Mouse (Mus musculus) heart, adult 2 months (tissue): ENCODE results near the gene Gipc2. TPM values are rescaled to one million over a fixed set of nuclear protein-coding genes. Genes with fewer than 3 reads are reported as not detected.
"Not testable (repeated sequence)": the region's sequence is repeated elsewhere in the genome, so short reads cannot be mapped to it uniquely, and the experiment has no call there.

Source experiments
- DNase-seq, 2 experiments: peaks; one replicate each; pipeline ENCODE4 v3.0.0; 2021
- H3K27ac ChIP-seq: fragments of 200-600 bp; 2 replicates; pipeline ENCODE4 v1.8.1; 2022
- H3K27me3 ChIP-seq: fragments of 200-500 bp; 2 replicates; pipeline ENCODE4 v1.6.1; 2012; ENCODE audit warnings: mild to moderate bottlenecking, low read length, inconsistent platforms, mixed read lengths; ENCODE audit not compliant: control insufficient read depth, insufficient read depth
- H3K36me3 ChIP-seq: fragments of 200-500 bp; 2 replicates; pipeline ENCODE4 v1.6.1; 2012; ENCODE audit warnings: low read length, inconsistent platforms; ENCODE audit not compliant: control insufficient read depth, insufficient read depth
- H3K4me1 ChIP-seq: fragments of 200-500 bp; 2 replicates; pipeline ENCODE4 v1.6.1; 2011; ENCODE audit warnings: low read length; ENCODE audit not compliant: control insufficient read depth, insufficient read depth
- H3K4me3 ChIP-seq: fragments of 200-600 bp; 2 replicates; pipeline ENCODE4 v1.8.1; 2022
- H3K79me2 ChIP-seq: fragments of 200-500 bp; replicated peaks from 2 replicates; pipeline ENCODE4 v1.6.1; 2012; ENCODE audit warnings: mild to moderate bottlenecking, inconsistent platforms, low read length, moderate library complexity, mixed read lengths; ENCODE audit not compliant: control insufficient read depth, insufficient read depth
- H3K9ac ChIP-seq: fragments of 200-500 bp; 2 replicates; pipeline ENCODE4 v1.6.1; 2012; ENCODE audit warnings: low read depth, mild to moderate bottlenecking, control low read depth, inconsistent platforms, low read length, mixed read lengths
- CTCF ChIP-seq: fragments of 200-600 bp; IDR thresholded peaks from 2 replicates; pipeline ENCODE4 v1.8.1; 2022; ENCODE audit warnings: antibody characterized with exemption, mild to moderate bottlenecking, moderate library complexity
- EP300 ChIP-seq: fragments of 200-500 bp; IDR thresholded peaks from 2 replicates; pipeline ENCODE4 v1.6.1; 2011; ENCODE audit warnings: low read depth, low read length, control low read depth; ENCODE audit not compliant: insufficient read depth
- POLR2A ChIP-seq: fragments of 200-500 bp; IDR thresholded peaks from 2 replicates; pipeline ENCODE4 v1.6.1; 2011; ENCODE audit warnings: mild to moderate bottlenecking, low read depth, low read length, control low read depth; ENCODE audit not compliant: insufficient read depth
- WGBS: fragments of 180-500 bp; shearing (Covaris S2); methylation state at CpG from one replicate; pipeline ENCODE4 v1.1.7; 2018; 5-methylcytosine and 5-hydroxymethylcytosine counted together
- intact Hi-C: fragments of 180-260 bp; cut with DNase I; formaldehyde crosslinking; loops from one replicate; pipeline ENCODE4 v1.15.1; 2025
- polyA plus RNA-seq: library from polyadenylated mRNA; depleted of rRNA; stranded (reverse); fragments of >200 nt; gene quantifications from 2 replicates; pipeline ENCODE4 v1.2.3, GENCODE M21; 2012
- total RNA-seq, 2 experiments: library from RNA; stranded (reverse); gene quantifications; 2 replicates each; pipeline ENCODE4 v1.2.3; 2021

Gipc2 gene
- total and polyA plus RNA-seq, 3 experiments = 3.5 to 6.1 (median 5.2) TPM

DNA sequence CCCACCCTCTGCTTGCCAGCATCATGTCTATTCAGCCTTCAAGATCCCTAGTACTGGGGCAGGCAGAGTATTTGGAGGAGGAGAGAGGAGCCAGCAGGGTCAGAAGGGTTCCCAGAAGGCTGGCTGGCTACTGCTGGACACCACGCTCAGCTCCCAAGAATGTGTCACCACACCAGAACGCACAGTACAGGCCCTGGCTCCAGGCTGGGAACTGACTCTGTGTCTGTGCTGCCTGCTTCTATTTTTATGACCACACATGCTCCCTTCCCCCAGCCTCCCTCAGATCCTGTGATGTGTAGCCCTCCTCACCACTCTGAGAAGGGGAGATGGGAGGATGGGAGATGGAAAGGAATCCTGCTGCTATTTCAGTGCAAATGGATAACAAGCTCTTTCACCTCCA, 20.8 kb downstream of the Gipc2 start:
- H3K79me2 ChIP-seq = no peaks in the 10 kb centered on the region
- peak overlapping the region; percentile 95 for H3K27ac ChIP-seq
- H3K27me3 ChIP-seq = no peaks in the 10 kb centered on the region
- intact Hi-C loops = loop anchor here (2.0 kb wide), 1 partner anchor 48 kb away; no protein-coding TSS in a partner anchor
- H3K9ac ChIP-seq = peak overlapping the region; percentile 53
- no peak overlapping the region for H3K4me3 ChIP-seq
- peaks cover 22% of the 10 kb centered on the region for H3K4me1 ChIP-seq
- peaks cover 12% of the 10 kb centered on the region for H3K36me3 ChIP-seq
- TF ChIP-seq POLR2A (peak; percentile 65), CTCF (no peak), EP300 (peak; percentile 100)
- DNase-seq = peak; percentile 57 to 85
- WGBS = 31% methylated on average over 2 of the region's 2 CpGs

DNA sequence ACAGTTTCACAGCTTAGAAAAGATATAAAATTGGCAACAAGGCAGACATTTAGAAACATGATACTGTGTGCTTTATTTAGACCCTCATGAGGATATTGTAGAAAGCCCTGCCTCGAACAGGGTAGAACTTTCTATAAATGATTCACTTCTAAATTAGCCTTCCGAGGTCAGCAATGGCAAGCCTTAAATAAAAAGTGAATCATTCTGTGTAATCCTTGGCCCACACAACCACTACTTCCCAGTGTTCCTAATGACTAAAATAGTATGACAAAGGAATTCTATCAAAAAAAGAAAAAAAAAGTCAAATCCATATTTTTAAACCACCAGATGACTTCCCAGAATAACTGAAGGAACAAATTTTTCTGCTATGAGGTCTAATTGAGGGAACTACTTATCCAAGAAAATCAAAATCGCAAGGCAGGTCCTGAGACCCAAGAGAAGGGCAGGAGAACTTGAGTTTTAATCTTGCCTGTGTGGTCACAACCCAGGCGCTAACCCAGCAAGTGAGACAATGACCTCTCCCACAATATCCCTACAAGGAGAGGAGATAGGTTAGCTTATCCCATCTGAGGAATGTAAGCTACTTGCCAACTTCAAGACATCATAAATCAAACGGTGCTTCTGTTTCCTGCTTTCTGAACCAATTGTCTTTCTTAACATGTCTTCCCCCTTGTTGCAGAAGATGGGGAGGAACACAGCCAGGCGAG, 22.9 kb downstream of the Gipc2 start:
- peaks cover 15% of the 10 kb centered on the region for H3K4me1 ChIP-seq
- intact Hi-C loops = no loop called here
- no peaks in the 10 kb centered on the region for H3K27me3 ChIP-seq
- H3K9ac ChIP-seq = no peak overlapping the region
- 16% methylated on average over 6 of the region's 6 CpGs for WGBS
- peak in 1 of 2 experiments; percentile 16 for DNase-seq
- H3K27ac ChIP-seq = peak overlapping the region; percentile 95
- H3K4me3 ChIP-seq = no peak overlapping the region
- peaks cover 5% of the 10 kb centered on the region for H3K36me3 ChIP-seq
- H3K79me2 ChIP-seq = no peaks in the 10 kb centered on the region
- TF ChIP-seq POLR2A = no peak
- no peak for TF ChIP-seq EP300
- TF ChIP-seq CTCF = no peak

DNA sequence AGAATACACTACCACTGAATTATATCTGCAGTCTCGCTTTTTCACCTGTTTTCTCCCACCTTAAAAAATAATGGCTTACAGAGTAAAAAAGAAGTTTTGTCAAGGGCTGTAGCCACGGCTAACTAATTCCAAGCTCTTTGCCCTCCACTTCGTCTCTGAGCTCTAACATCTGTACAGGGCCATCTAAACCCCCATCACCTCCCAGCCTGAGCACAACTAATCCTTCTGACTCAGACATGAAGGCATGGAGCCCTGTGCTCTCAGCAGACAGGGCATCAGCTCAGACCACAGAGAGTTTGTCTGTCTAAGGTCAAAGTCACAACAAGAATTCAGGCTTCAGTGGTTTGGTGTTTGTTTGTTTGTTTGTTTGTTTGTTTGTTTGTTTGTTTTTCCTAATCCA, 23.9 kb downstream of the Gipc2 start:
- Histone ChIP-seq H3K4me1 (peaks cover 13% of the 10 kb centered on the region), H3K27me3 (no peaks in the 10 kb centered on the region), H3K4me3 (no peak overlapping the region), H3K27ac (peak overlapping the region; percentile 95), H3K79me2 (no peaks in the 10 kb centered on the region), H3K9ac (no peak overlapping the region), H3K36me3 (peaks cover 3% of the 10 kb centered on the region)
- no peak for TF ChIP-seq CTCF
- no peak for TF ChIP-seq EP300
- no peak for TF ChIP-seq POLR2A
- DNase-seq = peak in 1 of 2 experiments; percentile 17
- 79% methylated on average over 3 of the region's 3 CpGs for WGBS
- intact Hi-C loops = no loop called here

DNA sequence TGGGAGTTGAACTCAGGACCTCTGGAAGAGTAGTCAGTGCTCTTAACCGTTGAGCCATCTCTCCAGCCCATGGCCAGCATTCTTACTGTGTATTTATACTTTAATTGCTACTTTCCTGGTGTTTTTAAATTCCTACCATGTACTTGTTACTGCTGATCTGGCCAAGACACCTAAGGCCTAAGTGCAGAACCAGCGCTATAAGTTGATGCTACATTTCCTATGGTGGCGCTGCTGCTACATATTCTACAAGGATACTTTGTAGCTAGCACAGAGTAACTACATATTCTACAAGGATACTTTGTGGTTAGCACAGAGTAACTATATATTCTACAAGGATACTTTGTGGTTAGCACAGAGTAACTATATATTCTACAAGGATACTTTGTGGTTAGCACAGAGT, 26.7 kb downstream of the Gipc2 start:
- not testable (repeated sequence) for H3K79me2 ChIP-seq
- WGBS = 94% methylated on average over 3 of the region's 3 CpGs

DNA sequence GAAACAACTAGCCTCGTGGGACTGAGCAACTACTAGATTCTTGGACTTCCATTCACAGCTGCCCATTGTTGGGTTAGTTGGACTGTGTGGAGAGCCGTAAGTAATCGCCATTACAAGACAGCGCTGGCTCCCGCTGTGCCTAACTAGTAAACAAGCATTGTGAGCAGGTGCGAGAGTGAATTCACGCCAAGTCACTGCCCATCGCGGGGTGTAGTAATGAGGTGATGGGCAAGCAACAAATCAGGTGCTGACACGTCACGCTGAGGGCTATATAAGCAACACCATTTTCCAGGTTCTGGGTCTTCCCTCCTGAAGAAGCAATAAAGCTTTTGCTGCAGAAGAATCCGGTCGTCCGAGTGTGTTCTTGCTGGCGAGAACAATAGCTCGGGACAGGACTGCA, 29.9 kb downstream of the Gipc2 start:
- H3K9ac ChIP-seq, H3K79me2 ChIP-seq, intact Hi-C loops, H3K27me3 ChIP-seq, H3K4me3 ChIP-seq, H3K4me1 ChIP-seq, H3K36me3 ChIP-seq: not testable (repeated sequence)
- H3K27ac ChIP-seq = peak overlapping the region; percentile 41; the same call in 1 of the 2 replicates
- peak in 1 of 2 experiments; percentile 1 for DNase-seq
- WGBS = 87% methylated on average over 16 of the region's 16 CpGs

More for the DNA sequence above, 26.7 kb downstream of the Gipc2 start:
- H3K27me3 ChIP-seq, H3K4me3 ChIP-seq, H3K9ac ChIP-seq, H3K36me3 ChIP-seq, H3K4me1 ChIP-seq, DNase-seq, H3K27ac ChIP-seq, intact Hi-C loops: not testable (repeated sequence)

DNA sequence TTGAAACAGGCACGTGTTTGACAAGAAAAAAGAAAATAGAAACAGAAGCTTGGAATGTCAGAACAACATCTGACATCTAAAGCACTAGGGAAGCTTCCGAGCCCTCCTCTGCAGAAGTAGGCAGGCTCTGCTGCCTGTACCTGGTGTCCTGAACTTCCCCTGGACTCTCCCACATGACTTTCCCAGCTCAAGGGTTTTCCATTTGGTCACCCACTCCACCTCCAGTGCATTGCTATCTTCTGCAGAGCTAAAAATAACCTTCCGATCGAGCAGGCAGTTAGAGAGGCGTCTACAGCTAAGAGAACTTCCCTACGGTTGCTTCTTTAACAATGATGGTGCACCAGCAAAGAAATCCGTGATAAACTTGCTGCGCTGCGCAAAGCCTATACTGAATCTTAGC, 32.4 kb downstream of the Gipc2 start:
- peak overlapping the region; percentile 94 for H3K27ac ChIP-seq
- DNase-seq = peak; percentile 27 to 76
- H3K27me3 ChIP-seq = no peaks in the 10 kb centered on the region
- H3K4me1 ChIP-seq = peaks cover 2% of the 10 kb centered on the region; the same call in 1 of the 2 replicates
- no peak overlapping the region for H3K4me3 ChIP-seq
- H3K9ac ChIP-seq = peak overlapping the region; percentile 19
- TF ChIP-seq CTCF (no peak), POLR2A (peak; percentile 52; the same call in 1 of the 2 replicates), EP300 (peak; percentile 98)
- H3K79me2 ChIP-seq = no peaks in the 10 kb centered on the region
- no peaks in the 10 kb centered on the region for H3K36me3 ChIP-seq
- intact Hi-C loops = no loop called here
- WGBS = 19% methylated on average over 9 of the region's 9 CpGs
